Mouse (Mus musculus) heart, postnatal 4 days (tissue): ENCODE measurements at regions not wholly inside any gene's neighbourhood (a gene's known extent, or its start where the extent isn't known, plus 50 kb on each side); places are given as distances from the start of the nearest gene placed in this dataset.

Experiments
- DNase-seq: peaks from one replicate; pipeline ENCODE4 v3.0.0; 2021

- no peak for DNase-seq
These were observed 183.2 kb downstream of the 4933412E24Rik start for GRCm38 (mm10) chr15:59833232-59833631.

- DNase-seq = no peak
These were observed 184.9 kb downstream of the 4933412E24Rik start for GRCm38 (mm10) chr15:59831481-59831880.

- no peak for DNase-seq
These were observed 185.6 kb downstream of the 4933412E24Rik start for GRCm38 (mm10) chr15:59830553-59831462.

GRCm38 (mm10) chr15:59828421-59828820 is 188.0 kb downstream of the 4933412E24Rik start:
- DNase-seq = peak; percentile 87

- DNase-seq = no peak
These were observed 190.1 kb downstream of the 4933412E24Rik start for GRCm38 (mm10) chr15:59826164-59826950.

- DNase-seq = no peak
These were observed 192.5 kb downstream of the 4933412E24Rik start for GRCm38 (mm10) chr15:59823921-59824320.

GRCm38 (mm10) chr15:59822995-59823681 is 193.3 kb downstream of the 4933412E24Rik start:
- no peak for DNase-seq

- no peak for DNase-seq
These were observed 196.1 kb downstream of the 4933412E24Rik start for GRCm38 (mm10) chr15:59820317-59820716.

- DNase-seq = no peak
These were observed 200.4 kb downstream of the 4933412E24Rik start for GRCm38 (mm10) chr15:59816031-59816430.

- no peak for DNase-seq
These were observed 204.8 kb downstream of the 4933412E24Rik start for GRCm38 (mm10) chr15:59811566-59811965.

- no peak for DNase-seq
These were observed 207.1 kb downstream of the 4933412E24Rik start for GRCm38 (mm10) chr15:59809361-59809760.

GRCm38 (mm10) chr15:59807723-59808122 is 208.7 kb downstream of the 4933412E24Rik start:
- DNase-seq = no peak

GRCm38 (mm10) chr15:59805771-59806170 is 210.6 kb downstream of the 4933412E24Rik start:
- no peak for DNase-seq

- no peak for DNase-seq
These were observed 211.6 kb downstream of the 4933412E24Rik start for GRCm38 (mm10) chr15:59804821-59805220.

GRCm38 (mm10) chr15:59804394-59804793 is 212.0 kb downstream of the 4933412E24Rik start:
- DNase-seq = no peak

- DNase-seq = no peak
These were observed 214.1 kb downstream of the 4933412E24Rik start for GRCm38 (mm10) chr15:59802276-59802675.

- no peak for DNase-seq
These were observed 217.1 kb downstream of the 4933412E24Rik start for GRCm38 (mm10) chr15:59799124-59799815.

GRCm38 (mm10) chr15:59798486-59798885 is 217.9 kb downstream of the 4933412E24Rik start:
- DNase-seq = no peak

- DNase-seq = peak; percentile 39
These were observed 220.7 kb downstream of the 4933412E24Rik start for GRCm38 (mm10) chr15:59795717-59796116.

GRCm38 (mm10) chr15:59794871-59795270 is 221.5 kb downstream of the 4933412E24Rik start:
- no peak for DNase-seq

GRCm38 (mm10) chr15:59786706-59787425 is 229.5 kb downstream of the 4933412E24Rik start:
- no peak for DNase-seq
